Mouse (Mus musculus) midbrain, embryonic 15.5 days (tissue): ENCODE data around the gene Ndufs8. TPM values are rescaled to one million over a fixed set of nuclear protein-coding genes. Genes with fewer than 3 reads are reported as not detected.

ENCODE experiments used
- ATAC-seq: fragments of 200-750 bp; cut with Nextera tagmentation; replicated peaks from 2 replicates; pipeline ENCODE4 v1.8.0; 2017; ENCODE audit warnings: moderate TSS enrichment
- H3K27ac ChIP-seq: fragments of 300-500 bp; sonication (generic); 2 replicates; pipeline ENCODE4 v1.5.1; 2015; ENCODE audit warnings: mild to moderate bottlenecking, inconsistent platforms
- H3K27me3 ChIP-seq: fragments of 300-500 bp; sonication (generic); replicated peaks from 2 replicates; pipeline ENCODE4 v1.6.1; 2015; ENCODE audit warnings: inconsistent platforms
- H3K36me3 ChIP-seq: fragments of 300-500 bp; sonication (generic); replicated peaks from 2 replicates; pipeline ENCODE4 v1.6.1; 2015; ENCODE audit warnings: inconsistent platforms
- H3K4me1 ChIP-seq: fragments of 300-500 bp; sonication (generic); 2 replicates; pipeline ENCODE4 v1.6.1; 2015; ENCODE audit warnings: inconsistent platforms
- H3K4me2 ChIP-seq: fragments of 300-500 bp; sonication (generic); 2 replicates; pipeline ENCODE4 v1.6.1; 2015; ENCODE audit warnings: inconsistent platforms, mild to moderate bottlenecking, moderate library complexity
- H3K4me3 ChIP-seq: fragments of 300-500 bp; sonication (generic); 2 replicates; pipeline ENCODE4 v1.5.1; 2015; ENCODE audit warnings: mild to moderate bottlenecking, inconsistent platforms
- H3K9ac ChIP-seq: fragments of 300-500 bp; sonication (generic); 2 replicates; pipeline ENCODE4 v1.6.1; 2015; ENCODE audit warnings: mild to moderate bottlenecking, inconsistent platforms
- H3K9me3 ChIP-seq: fragments of 300-500 bp; sonication (generic); 2 replicates; pipeline ENCODE4 v1.6.1; 2016; ENCODE audit warnings: inconsistent platforms
- WGBS: fragments of 180-500 bp; shearing (Covaris S2); methylation state at CpG from one replicate; pipeline ENCODE4 v1.1.7; 2015; ENCODE audit warnings: mixed read lengths; 5-methylcytosine and 5-hydroxymethylcytosine counted together
- polyA plus RNA-seq: library from polyadenylated mRNA; unstranded; fragments of >200 nt; fragmentation: Nextera tagmentation; extraction: Ambion mirVana; gene quantifications from 2 replicates; pipeline ENCODE4 v1.2.1, GENCODE M21; 2015

The Ndufs8 gene
- polyA plus RNA-seq, 1 experiment from 2014 or later = 246 TPM

GRCm38 (mm10) chr19:3947813-3948212 is 35.2 kb upstream of the Ndufs8 start:
- Histone ChIP-seq H3K9me3 (no peaks in the 10 kb centered on the region), H3K4me1 (no peaks in the 10 kb centered on the region), H3K27ac (no peak overlapping the region), H3K27me3 (0 out of 2 replicates have a peak, but pooled peaks cover 3% of the 10 kb centered on the region), H3K9ac (no peak overlapping the region), H3K4me2 (no peak overlapping the region), H3K36me3 (no peaks in the 10 kb centered on the region), H3K4me3 (no peak overlapping the region)
- WGBS = 72% methylated on average over 3 of the region's 3 CpGs
- no peak for ATAC-seq

- Histone ChIP-seq H3K27me3 (0 out of 2 replicates have a peak, but pooled peaks cover 3% of the 10 kb centered on the region), H3K4me2 (no peak overlapping the region), H3K9ac (no peak overlapping the region), H3K4me3 (no peak overlapping the region), H3K36me3 (no peaks in the 10 kb centered on the region), H3K9me3 (no peaks in the 10 kb centered on the region), H3K4me1 (no peaks in the 10 kb centered on the region), H3K27ac (no peak overlapping the region)
- ATAC-seq = peak; percentile 72; the same call in 1 of the 2 replicates
- WGBS = 24% methylated on average over 2 of the region's 2 CpGs
These were observed 34.1 kb upstream of the Ndufs8 start for GRCm38 (mm10) chr19:3946715-3947114.

- H3K27me3 ChIP-seq = 0 out of 2 replicates have a peak, but pooled peaks cover 3% of the 10 kb centered on the region
- H3K4me1 ChIP-seq = no peaks in the 10 kb centered on the region
- H3K36me3 ChIP-seq = no peaks in the 10 kb centered on the region
- H3K27ac ChIP-seq = no peak overlapping the region
- H3K9me3 ChIP-seq = no peaks in the 10 kb centered on the region
- H3K9ac ChIP-seq = no peak overlapping the region
- ATAC-seq = no peak
- 37% methylated on average over 10 of the region's 10 CpGs for WGBS
- H3K4me2 ChIP-seq = no peak overlapping the region
- no peak overlapping the region for H3K4me3 ChIP-seq
These were observed 33.4 kb upstream of the Ndufs8 start for GRCm38 (mm10) chr19:3945872-3946564.

DNA sequence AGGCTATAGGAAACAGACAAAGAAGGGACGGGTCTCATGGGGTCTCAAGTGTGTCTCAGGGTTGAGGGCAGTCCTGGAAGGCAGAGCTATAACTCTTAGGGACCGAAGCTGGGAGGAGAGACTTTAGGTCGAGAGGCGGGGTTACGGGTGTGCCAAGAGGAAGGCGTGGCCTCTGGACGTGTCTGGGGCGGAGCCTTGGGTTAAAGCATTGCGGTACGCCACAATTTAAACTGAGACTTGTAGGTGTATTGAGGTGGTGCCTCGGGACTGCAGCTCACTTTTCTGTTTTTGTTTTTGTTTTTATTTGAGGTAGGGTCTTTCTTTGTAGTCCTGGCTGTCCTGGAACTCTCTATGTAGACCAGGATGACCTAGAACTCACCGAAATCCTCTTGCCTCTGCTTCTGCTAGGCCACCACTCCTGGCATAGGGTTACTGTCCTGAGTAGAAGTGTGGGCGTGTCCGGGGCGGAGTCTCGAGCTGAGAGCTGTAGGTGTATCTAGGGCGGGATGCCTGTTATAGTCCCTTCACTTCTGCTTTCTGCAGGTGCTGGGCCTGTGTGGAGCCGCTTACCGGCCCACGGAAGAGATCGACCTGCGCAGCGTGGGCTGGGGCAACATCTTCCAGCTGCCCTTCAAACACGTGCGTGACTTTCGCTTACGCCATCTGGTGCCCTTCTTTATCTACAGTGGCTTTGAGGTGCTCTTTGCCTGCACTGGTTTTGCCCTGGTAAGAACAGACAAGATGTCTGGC is 30.6 kb upstream of the Ndufs8 start:
- Histone ChIP-seq H3K4me1 (no peaks in the 10 kb centered on the region), H3K4me2 (peak overlapping the region; percentile 3; the same call in 1 of the 2 replicates), H3K4me3 (no peak overlapping the region), H3K36me3 (no peaks in the 10 kb centered on the region), H3K9ac (no peak overlapping the region), H3K27me3 (0 out of 2 replicates have a peak, but pooled peaks cover 3% of the 10 kb centered on the region), H3K9me3 (no peaks in the 10 kb centered on the region), H3K27ac (no peak overlapping the region)
- 26% methylated on average over 27 of the region's 27 CpGs for WGBS
- ATAC-seq = no peak

DNA sequence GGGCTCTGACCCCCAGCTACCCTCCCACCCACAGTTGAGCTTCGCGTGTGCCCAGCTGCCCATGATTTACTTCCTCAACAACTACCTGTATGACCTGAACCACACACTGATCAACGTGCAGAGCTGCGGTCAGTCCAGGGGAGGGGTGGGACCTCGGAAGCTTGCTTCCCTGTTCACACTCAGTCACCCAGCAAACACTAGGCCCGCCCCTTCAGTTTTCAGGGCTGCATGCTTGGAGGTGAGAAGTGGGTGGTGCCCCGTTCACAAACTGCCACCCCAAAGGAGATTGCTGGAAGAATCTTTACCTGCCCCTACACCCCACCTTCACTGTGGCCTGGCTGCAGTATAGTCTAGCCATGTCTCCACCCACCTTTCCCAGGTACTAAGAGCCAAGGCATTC is 29.7 kb upstream of the Ndufs8 start:
- Histone ChIP-seq H3K27ac (no peak overlapping the region), H3K9me3 (no peaks in the 10 kb centered on the region), H3K36me3 (no peaks in the 10 kb centered on the region), H3K4me1 (no peaks in the 10 kb centered on the region), H3K9ac (no peak overlapping the region), H3K4me2 (no peak overlapping the region), H3K4me3 (no peak overlapping the region), H3K27me3 (0 out of 2 replicates have a peak, but pooled peaks cover 3% of the 10 kb centered on the region)
- ATAC-seq = no peak
- WGBS = 83% methylated on average over 7 of the region's 7 CpGs

DNA sequence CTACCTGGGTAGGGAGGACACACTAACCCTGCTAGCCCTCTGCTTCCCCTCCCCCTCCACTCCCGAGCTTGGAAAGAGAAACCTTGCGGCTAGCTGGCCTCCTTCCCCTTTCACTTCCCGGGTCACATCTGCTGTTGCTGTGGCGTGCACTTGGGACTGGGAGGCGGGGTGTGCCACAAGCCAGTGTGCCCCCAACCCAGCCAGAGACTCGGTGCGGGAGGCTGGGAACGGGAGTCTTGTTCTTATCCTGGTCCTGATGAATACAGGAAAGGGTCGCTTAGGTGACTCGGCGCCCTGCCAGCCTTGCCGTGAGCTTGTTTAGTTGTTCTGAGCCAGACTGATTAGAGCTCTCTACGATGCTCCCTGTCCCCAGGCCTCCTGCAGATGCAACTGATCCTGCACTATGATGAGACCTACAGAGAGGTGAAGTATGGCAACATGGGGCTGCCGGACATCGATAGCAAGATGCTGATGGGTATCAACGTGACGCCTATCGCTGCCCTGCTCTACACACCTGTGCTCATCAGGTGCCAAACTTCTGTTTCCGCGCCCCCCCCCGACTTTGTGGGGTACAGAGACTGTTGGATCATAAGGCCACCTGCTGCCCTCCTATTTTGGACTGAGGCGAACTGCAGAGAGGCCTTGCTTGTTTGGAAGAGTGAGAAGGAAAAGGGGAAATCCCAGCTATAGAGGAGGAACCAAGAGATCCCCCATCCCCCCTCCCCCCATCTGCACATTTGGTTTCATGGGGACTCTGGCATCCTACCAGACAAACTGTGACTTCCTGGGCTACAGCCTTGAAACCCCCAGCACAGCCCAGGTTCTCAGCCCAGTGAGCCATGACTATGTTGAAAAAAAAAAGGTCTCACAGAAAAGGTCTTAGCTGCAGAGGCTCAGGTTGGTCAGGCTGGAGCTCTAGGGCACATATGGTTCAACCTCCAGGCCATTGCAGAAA is 23.6 kb upstream of the Ndufs8 start:
- Histone ChIP-seq H3K9me3 (no peaks in the 10 kb centered on the region), H3K27ac (no peak overlapping the region), H3K36me3 (no peaks in the 10 kb centered on the region), H3K27me3 (peaks cover 13% of the 10 kb centered on the region), H3K4me1 (peaks cover 12% of the 10 kb centered on the region), H3K4me3 (peak overlapping the region; percentile 37), H3K9ac (peak overlapping the region; percentile 18; the same call in 1 of the 2 replicates), H3K4me2 (peak overlapping the region; percentile 65)
- WGBS = 10% methylated on average over 22 of the region's 22 CpGs
- ATAC-seq = no peak

DNA sequence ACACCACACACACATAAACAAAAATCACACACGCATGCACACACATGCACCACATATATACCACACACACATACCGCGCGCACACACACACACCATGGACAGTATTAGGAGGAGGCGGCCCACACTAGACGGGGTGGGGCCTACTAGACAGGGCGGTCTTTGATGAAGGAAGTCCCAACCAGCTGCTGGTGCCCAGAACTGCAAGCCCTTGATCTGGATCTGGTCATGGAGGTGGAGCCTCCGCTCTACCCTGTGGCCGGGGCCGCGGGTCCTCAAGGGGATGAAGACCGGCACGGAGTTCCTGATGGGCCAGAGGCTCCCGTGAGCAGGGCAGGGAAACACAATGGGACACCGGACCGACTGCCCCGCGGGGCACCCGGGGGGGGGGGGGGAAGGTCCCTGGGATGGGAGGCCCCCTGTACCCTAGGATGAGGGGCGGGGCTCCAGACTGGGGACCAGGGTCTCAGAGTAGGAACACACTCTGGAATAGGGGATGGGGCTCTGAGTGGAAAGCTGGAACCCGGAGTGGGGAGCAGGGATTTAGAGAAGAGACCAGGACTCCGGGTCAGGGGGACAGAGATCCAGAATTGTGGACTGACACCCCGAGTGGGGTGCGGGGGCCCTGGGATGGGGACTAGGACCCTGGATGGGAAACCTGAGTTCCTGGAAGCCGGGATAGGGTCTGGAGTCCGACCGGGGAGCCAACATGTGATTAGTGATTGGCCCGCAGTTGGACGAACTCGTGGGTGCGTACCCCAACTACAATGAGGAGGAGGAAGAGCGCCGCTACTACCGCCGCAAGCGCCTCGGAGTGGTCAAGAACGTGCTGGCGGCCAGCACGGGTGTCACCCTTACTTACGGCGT is 22.7 kb upstream of the Ndufs8 start, which contains the start of gene Unc93b1:
TSS of gene Unc93b1 (plus strand) at position 155 of the 864 bp plus-strand sequence.
- H3K4me1 ChIP-seq = peaks cover 12% of the 10 kb centered on the region
- no peaks in the 10 kb centered on the region for H3K36me3 ChIP-seq
- peak within 1 kb of the TSS; percentile 37 for H3K4me3 ChIP-seq
- H3K9me3 ChIP-seq = no peaks in the 10 kb centered on the region
- peak within 1 kb of the TSS; percentile 18; the same call in 1 of the 2 replicates for H3K9ac ChIP-seq
- WGBS = 7% methylated on average over 41 of the region's 42 CpGs
- H3K27ac ChIP-seq = no peak within 1 kb of the TSS
- H3K27me3 ChIP-seq = peaks cover 13% of the 10 kb centered on the region
- ATAC-seq = peak; percentile 50; the same call in 1 of the 2 replicates
- H3K4me2 ChIP-seq = peak within 1 kb of the TSS; percentile 65

DNA sequence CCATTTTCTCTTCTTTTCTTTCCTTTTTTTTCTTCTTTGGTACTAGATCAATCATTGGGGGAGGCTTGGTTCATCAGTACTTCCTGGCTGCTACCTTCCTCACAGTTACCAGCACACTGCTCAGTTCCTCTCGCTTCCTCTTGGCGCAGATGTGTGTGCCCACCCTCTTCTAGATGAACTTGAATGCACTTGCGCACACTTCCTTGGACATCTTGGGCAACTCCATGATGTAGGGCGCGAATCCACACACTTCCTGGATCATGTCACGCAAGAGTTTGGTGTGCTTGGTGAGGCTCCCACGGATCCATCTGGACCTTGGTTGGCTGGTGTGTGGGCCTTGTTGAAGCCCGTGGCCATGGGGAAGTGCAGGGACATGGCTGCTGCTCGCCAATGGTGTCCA is 19.1 kb upstream of the Ndufs8 start:
- H3K27ac ChIP-seq = no peak overlapping the region
- no peak for ATAC-seq
- peaks cover 20% of the 10 kb centered on the region for H3K4me1 ChIP-seq
- no peaks in the 10 kb centered on the region for H3K9me3 ChIP-seq
- peaks cover 13% of the 10 kb centered on the region for H3K27me3 ChIP-seq
- H3K4me3 ChIP-seq = no peak overlapping the region
- no peak overlapping the region for H3K9ac ChIP-seq
- no peaks in the 10 kb centered on the region for H3K36me3 ChIP-seq
- WGBS = 91% methylated on average over 9 of the region's 9 CpGs
- H3K4me2 ChIP-seq = no peak overlapping the region

GRCm38 (mm10) chr19:3930262-3931057 is 17.9 kb upstream of the Ndufs8 start:
- no peak overlapping the region for H3K9ac ChIP-seq
- H3K36me3 ChIP-seq = no peaks in the 10 kb centered on the region
- H3K4me1 ChIP-seq = peaks cover 11% of the 10 kb centered on the region
- no peak for ATAC-seq
- no peak overlapping the region for H3K4me2 ChIP-seq
- H3K4me3 ChIP-seq = no peak overlapping the region
- 72% methylated on average over 21 of the region's 21 CpGs for WGBS
- H3K9me3 ChIP-seq = no peaks in the 10 kb centered on the region
- H3K27me3 ChIP-seq = peaks cover 6% of the 10 kb centered on the region; the same call in 1 of the 2 replicates
- H3K27ac ChIP-seq = peak overlapping the region; percentile 43; the same call in 1 of the 2 replicates

DNA sequence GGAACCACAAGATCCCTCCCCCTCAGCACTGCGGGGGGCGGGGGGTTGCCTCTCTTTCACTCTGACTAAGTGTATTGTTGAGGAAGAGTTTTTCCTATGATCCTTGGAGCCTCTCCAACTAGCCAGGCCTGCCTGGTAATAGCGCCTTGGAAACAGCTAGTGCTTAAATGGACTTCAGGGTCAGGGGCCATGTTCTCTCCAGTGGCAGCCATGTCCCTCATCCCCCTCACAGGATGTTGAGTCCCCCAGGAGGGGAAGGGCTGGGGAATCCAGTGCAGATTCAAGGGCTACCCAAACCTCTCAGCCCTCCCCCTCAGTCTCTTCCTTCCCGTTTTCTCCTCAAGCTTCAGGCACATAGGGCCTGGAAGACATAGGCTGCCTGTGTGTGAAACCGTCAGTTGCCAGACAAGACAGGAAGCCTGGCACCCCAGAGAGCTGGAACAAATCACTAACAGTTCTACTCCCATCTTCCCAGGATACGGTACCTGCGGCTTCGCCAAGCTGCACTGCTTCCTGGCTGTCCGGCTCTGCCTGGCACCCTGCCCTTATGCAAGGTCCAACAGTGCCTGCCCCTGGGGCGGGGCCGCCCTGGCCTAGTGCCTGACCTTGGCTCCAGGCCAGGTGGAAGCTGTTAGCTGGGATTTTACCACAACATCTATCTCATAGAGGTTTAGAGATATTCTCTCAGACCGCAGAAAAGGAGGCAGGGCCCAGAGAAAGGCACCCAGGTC is 16.8 kb upstream of the Ndufs8 start, which contains the start of gene Aldh3b1:
TSS of gene Aldh3b1 (minus strand) at position 598 of the 731 bp plus-strand sequence.
- no peaks in the 10 kb centered on the region for H3K27me3 ChIP-seq
- no peak within 1 kb of the TSS for H3K4me3 ChIP-seq
- H3K4me1 ChIP-seq = peaks cover 8% of the 10 kb centered on the region; the same call in 1 of the 2 replicates
- WGBS = 61% methylated on average over 12 of the region's 12 CpGs
- peak within 1 kb of the TSS; percentile 43 for H3K27ac ChIP-seq
- H3K9me3 ChIP-seq = no peaks in the 10 kb centered on the region
- H3K4me2 ChIP-seq = no peak within 1 kb of the TSS
- no peaks in the 10 kb centered on the region for H3K36me3 ChIP-seq
- no peak within 1 kb of the TSS for H3K9ac ChIP-seq
- peak; percentile 60; the same call in 1 of the 2 replicates for ATAC-seq
